Mouse (Mus musculus) ovary, postnatal 36 days (tissue): ENCODE measurements at regions not wholly inside any gene's neighbourhood (a gene's known extent, or its start where the extent isn't known, plus 50 kb on each side); places are given as distances from the start of the nearest gene placed in this dataset.

Source experiments
- DNase-seq: peaks from one replicate; pipeline ENCODE4 v3.0.0; 2022; ENCODE audit warnings: low spot score, mixed read lengths

GRCm38 (mm10) chr7:145135971-145136370 is 71.9 kb downstream of the 1810010D01Rik start:
- no peak for DNase-seq

GRCm38 (mm10) chr7:145132506-145132905 is 75.4 kb downstream of the 1810010D01Rik start:
- DNase-seq, result no peak

- no peak for DNase-seq
These were observed 76.3 kb downstream of the 1810010D01Rik start for GRCm38 (mm10) chr7:145131438-145132159.

- DNase-seq, result no peak
These were observed 77.9 kb downstream of the 1810010D01Rik start for GRCm38 (mm10) chr7:145129971-145130370.

- no peak for DNase-seq
These were observed 80.3 kb downstream of the 1810010D01Rik start for GRCm38 (mm10) chr7:145127661-145128060.

GRCm38 (mm10) chr7:145127180-145127579 is 80.7 kb downstream of the 1810010D01Rik start:
- no peak for DNase-seq

GRCm38 (mm10) chr7:145123996-145124601 is 83.8 kb downstream of the 1810010D01Rik start:
- no peak for DNase-seq

GRCm38 (mm10) chr7:145122471-145122870 is 85.4 kb downstream of the 1810010D01Rik start:
- no peak for DNase-seq

GRCm38 (mm10) chr7:145118406-145118805 is 89.5 kb downstream of the 1810010D01Rik start:
- DNase-seq, result no peak

- DNase-seq, result no peak
These were observed 93.3 kb downstream of the 1810010D01Rik start for GRCm38 (mm10) chr7:145114660-145115059.

GRCm38 (mm10) chr7:145114145-145114544 is 93.8 kb downstream of the 1810010D01Rik start:
- no peak for DNase-seq

- no peak for DNase-seq
These were observed 94.9 kb downstream of the 1810010D01Rik start for GRCm38 (mm10) chr7:145112887-145113531.

GRCm38 (mm10) chr7:145112146-145112830 is 95.6 kb downstream of the 1810010D01Rik start:
- DNase-seq, result no peak

GRCm38 (mm10) chr7:145111252-145112131 is 96.4 kb downstream of the 1810010D01Rik start:
- peak; percentile 47 for DNase-seq

- peak; percentile 42 for DNase-seq
These were observed 97.2 kb downstream of the 1810010D01Rik start for GRCm38 (mm10) chr7:145110657-145111251.

GRCm38 (mm10) chr7:145110028-145110427 is 97.9 kb downstream of the 1810010D01Rik start:
- DNase-seq, result no peak

- no peak for DNase-seq
These were observed 98.4 kb downstream of the 1810010D01Rik start for GRCm38 (mm10) chr7:145109471-145109870.

- no peak for DNase-seq
These were observed 98.9 kb downstream of the 1810010D01Rik start for GRCm38 (mm10) chr7:145108994-145109393.

- DNase-seq, result no peak
These were observed 100.2 kb downstream of the 1810010D01Rik start for GRCm38 (mm10) chr7:145107575-145108170.

GRCm38 (mm10) chr7:145106494-145106849 is 101.4 kb downstream of the 1810010D01Rik start:
- no peak for DNase-seq
